Mouse (Mus musculus) neural tube, embryonic 14.5 days (tissue): ENCODE data around the gene Slc25a5. TPM values are rescaled to one million over a fixed set of nuclear protein-coding genes. Genes with fewer than 3 reads are reported as not detected.

Experiments used
- ATAC-seq: fragments of 200-750 bp; cut with Nextera tagmentation; 2 replicates; pipeline ENCODE4 v1.8.0; 2017; ENCODE audit warnings: low read depth, mild to moderate bottlenecking, moderate TSS enrichment, moderate library complexity
- H3K27ac ChIP-seq: fragments of 300-500 bp; sonication (generic); 2 replicates; pipeline ENCODE4 v1.5.1; 2014; ENCODE audit warnings: low read depth, mild to moderate bottlenecking, control low read depth, low read length, moderate library complexity, mixed read lengths
- H3K27me3 ChIP-seq: fragments of 300-500 bp; sonication (generic); 2 replicates; pipeline ENCODE4 v1.6.1; 2014; ENCODE audit warnings: low read length; ENCODE audit not compliant: control insufficient read depth, insufficient read depth
- H3K36me3 ChIP-seq: fragments of 300-500 bp; sonication (generic); 2 replicates; pipeline ENCODE4 v1.6.1; 2014; ENCODE audit warnings: low read length, mixed read lengths; ENCODE audit not compliant: control insufficient read depth, insufficient read depth
- H3K4me1 ChIP-seq: fragments of 300-500 bp; sonication (generic); 2 replicates; pipeline ENCODE4 v1.6.1; 2014; ENCODE audit warnings: low read length; ENCODE audit not compliant: control insufficient read depth, insufficient read depth
- H3K4me2 ChIP-seq: fragments of 300-500 bp; sonication (generic); 2 replicates; pipeline ENCODE4 v1.6.1; 2014; ENCODE audit warnings: mild to moderate bottlenecking, low read depth, low read length, control low read depth
- H3K4me3 ChIP-seq: fragments of 300-500 bp; sonication (generic); 2 replicates; pipeline ENCODE4 v1.5.1; 2014; ENCODE audit warnings: low read depth, low read length, control low read depth, mixed read lengths
- H3K9ac ChIP-seq: fragments of 300-500 bp; sonication (generic); replicated peaks from 2 replicates; pipeline ENCODE4 v1.6.1; 2014; ENCODE audit warnings: low read depth, mild to moderate bottlenecking, control low read depth, low read length, mixed read lengths
- H3K9me3 ChIP-seq: fragments of 300-500 bp; sonication (generic); 2 replicates; pipeline ENCODE4 v1.6.1; 2016; ENCODE audit warnings: low read length; ENCODE audit not compliant: control insufficient read depth
- WGBS: fragments of 180-500 bp; shearing (Covaris S2); extraction: QIAGEN DNeasy Blood & Tissue Kit; methylation state at CpG from one replicate; pipeline ENCODE4 v1.1.7; 2014; 5-methylcytosine and 5-hydroxymethylcytosine counted together
- polyA plus RNA-seq: library from polyadenylated mRNA; unstranded; fragments of >200 nt; fragmentation: Nextera tagmentation; extraction: Ambion mirVana; gene quantifications from 2 replicates; pipeline ENCODE4 v1.2.1, GENCODE M21; 2014

The Slc25a5 gene
- polyA plus RNA-seq, 1 experiment from 2014 or later = 575 TPM

- Histone ChIP-seq H3K9ac (no peak overlapping the region), H3K27me3 (no peaks in the 10 kb centered on the region), H3K4me1 (no peaks in the 10 kb centered on the region), H3K4me3 (no peak overlapping the region), H3K27ac (no peak overlapping the region), H3K4me2 (no peak overlapping the region), H3K36me3 (no peaks in the 10 kb centered on the region), H3K9me3 (no peaks in the 10 kb centered on the region)
- WGBS = 62% methylated on average over 4 of the region's 4 CpGs
- no peak for ATAC-seq
These were observed 24.1 kb downstream of the Slc25a5 start for GRCm38 (mm10) chrX:36819575-36819974.

GRCm38 (mm10) chrX:36820201-36820600, 24.8 kb downstream of the Slc25a5 start:
- no peak overlapping the region for H3K27ac ChIP-seq
- no peaks in the 10 kb centered on the region for H3K9me3 ChIP-seq
- no peaks in the 10 kb centered on the region for H3K36me3 ChIP-seq
- 8% methylated on average over 4 of the region's 4 CpGs for WGBS
- peak; percentile 25; the same call in 1 of the 2 replicates for ATAC-seq
- H3K9ac ChIP-seq = no peak overlapping the region
- H3K27me3 ChIP-seq = no peaks in the 10 kb centered on the region
- H3K4me3 ChIP-seq = no peak overlapping the region
- no peak overlapping the region for H3K4me2 ChIP-seq
- H3K4me1 ChIP-seq = no peaks in the 10 kb centered on the region

GRCm38 (mm10) chrX:36823932-36824711, 28.7 kb downstream of the Slc25a5 start:
- Histone ChIP-seq H3K4me2 (no peak overlapping the region), H3K9ac (no peak overlapping the region), H3K27me3 (no peaks in the 10 kb centered on the region), H3K4me1 (no peaks in the 10 kb centered on the region), H3K4me3 (no peak overlapping the region), H3K9me3 (no peaks in the 10 kb centered on the region), H3K36me3 (no peaks in the 10 kb centered on the region), H3K27ac (no peak overlapping the region)
- ATAC-seq = no peak
- WGBS = 81% methylated on average over 10 of the region's 10 CpGs

GRCm38 (mm10) chrX:36825032-36825431, 29.6 kb downstream of the Slc25a5 start:
- no peak overlapping the region for H3K9ac ChIP-seq
- H3K27ac ChIP-seq = no peak overlapping the region
- H3K9me3 ChIP-seq = no peaks in the 10 kb centered on the region
- 60% methylated on average over 2 of the region's 2 CpGs for WGBS
- no peak overlapping the region for H3K4me2 ChIP-seq
- H3K4me1 ChIP-seq = no peaks in the 10 kb centered on the region
- H3K4me3 ChIP-seq = no peak overlapping the region
- H3K27me3 ChIP-seq = no peaks in the 10 kb centered on the region
- no peak for ATAC-seq
- no peaks in the 10 kb centered on the region for H3K36me3 ChIP-seq

GRCm38 (mm10) chrX:36826873-36827272, 31.4 kb downstream of the Slc25a5 start:
- H3K27ac ChIP-seq = no peak overlapping the region
- no peaks in the 10 kb centered on the region for H3K27me3 ChIP-seq
- no peaks in the 10 kb centered on the region for H3K4me1 ChIP-seq
- H3K9ac ChIP-seq = no peak overlapping the region
- no peaks in the 10 kb centered on the region for H3K9me3 ChIP-seq
- H3K4me3 ChIP-seq = no peak overlapping the region
- H3K4me2 ChIP-seq = no peak overlapping the region
- 77% methylated on average over 5 of the region's 5 CpGs for WGBS
- H3K36me3 ChIP-seq = no peaks in the 10 kb centered on the region
- ATAC-seq = no peak

GRCm38 (mm10) chrX:36830271-36830670, 34.8 kb downstream of the Slc25a5 start:
- no peaks in the 10 kb centered on the region for H3K36me3 ChIP-seq
- H3K9ac ChIP-seq = no peak overlapping the region
- no peak overlapping the region for H3K4me3 ChIP-seq
- H3K4me1 ChIP-seq = no peaks in the 10 kb centered on the region
- H3K4me2 ChIP-seq = no peak overlapping the region
- no peaks in the 10 kb centered on the region for H3K27me3 ChIP-seq
- H3K27ac ChIP-seq = no peak overlapping the region
- WGBS = 31% methylated on average over 5 of the region's 5 CpGs
- ATAC-seq = peak; percentile 15; the same call in 1 of the 2 replicates
- H3K9me3 ChIP-seq = no peaks in the 10 kb centered on the region

GRCm38 (mm10) chrX:36831632-36832031, 36.2 kb downstream of the Slc25a5 start:
- Histone ChIP-seq H3K27ac (no peak overlapping the region), H3K36me3 (no peaks in the 10 kb centered on the region), H3K4me1 (no peaks in the 10 kb centered on the region), H3K9ac (no peak overlapping the region), H3K4me3 (no peak overlapping the region), H3K4me2 (no peak overlapping the region), H3K27me3 (no peaks in the 10 kb centered on the region), H3K9me3 (no peaks in the 10 kb centered on the region)
- 79% methylated on average over 4 of the region's 4 CpGs for WGBS
- ATAC-seq = no peak

GRCm38 (mm10) chrX:36833397-36834084, 38.1 kb downstream of the Slc25a5 start:
- whole genome bisulfite sequencing = 20% methylated on average over 19 of the region's 19 CpGs
- Histone ChIP-seq H3K27me3 (no peaks in the 10 kb centered on the region), H3K4me1 (no peaks in the 10 kb centered on the region), H3K4me2 (peak overlapping the region; percentile 43), H3K9ac (peak overlapping the region; percentile 39), H3K4me3 (peak overlapping the region; percentile 22), H3K36me3 (no peaks in the 10 kb centered on the region), H3K27ac (no peak overlapping the region), H3K9me3 (no peaks in the 10 kb centered on the region)
- ATAC-seq = peak; percentile 67

- H3K27me3 ChIP-seq = no peaks in the 10 kb centered on the region
- no peak overlapping the region for H3K4me2 ChIP-seq
- no peaks in the 10 kb centered on the region for H3K9me3 ChIP-seq
- ATAC-seq = no peak
- no peaks in the 10 kb centered on the region for H3K4me1 ChIP-seq
- 70% methylated on average over 6 of the region's 6 CpGs for WGBS
- H3K27ac ChIP-seq = no peak overlapping the region
- H3K36me3 ChIP-seq = no peaks in the 10 kb centered on the region
- H3K9ac ChIP-seq = no peak overlapping the region
- H3K4me3 ChIP-seq = no peak overlapping the region
These were observed 41.7 kb downstream of the Slc25a5 start for GRCm38 (mm10) chrX:36837069-36837676.
